8 mouse cellular contexts compared by ENCODE assay signal in genomic region chr16:45158136-45158521, GRCm38 (mm10). TPM values are rescaled to one million over a fixed set of nuclear protein-coding genes. Genes with fewer than 3 reads are reported as not detected.
A peak's percentile ranks its signal among the peaks of the same experiment; 100 is the strongest.
DNase-seq lines count a peak whose midpoint lies in the region; ATAC-seq and TF ChIP-seq lines count a peak whose summit lies in the region.

No protein-coding gene starts in this region.

- peak overlapping the region; percentile 93 for H3K27ac ChIP-seq in forebrain, embryonic 13.5 days
- H3K27ac ChIP-seq in heart, postnatal 0 days (ENCODE audit: low read depth), result peak overlapping the region; percentile 97
- H3K27ac ChIP-seq in liver, embryonic 16.5 days (ENCODE audit: low read length), result peak overlapping the region; percentile 91

- peak overlapping the region; percentile 72 for H3K4me2 ChIP-seq in forebrain, embryonic 13.5 days
- peak overlapping the region; percentile 71 for H3K4me2 ChIP-seq in heart, postnatal 0 days (ENCODE audit: low read depth, low read length)
- H3K4me2 ChIP-seq in liver, embryonic 16.5 days (ENCODE audit: low read depth, low read length), result peak overlapping the region; percentile 90

- H3K4me3 ChIP-seq in forebrain, embryonic 13.5 days, result peak overlapping the region; percentile 77
- H3K4me3 ChIP-seq in heart, postnatal 0 days (ENCODE audit: low read depth, low read length), result peak overlapping the region; percentile 96
- H3K4me3 ChIP-seq in liver, embryonic 16.5 days (ENCODE audit: low read depth, low read length), result peak overlapping the region; percentile 69

- peak; percentile 81 for DNase-seq in MN1 (ENCODE audit: low spot score)
- peak; percentile 75 for DNase-seq in cerebellum, adult 11 months
- peak; percentile 79 for DNase-seq in heart, postnatal 0 days (ENCODE audit: low spot score)
- DNase-seq in kidney, postnatal 4 days, result peak; percentile 80 to 87
- peak; percentile 72 to 79 for DNase-seq in thymus, postnatal 36 days

- no peak for TF ChIP-seq EP300 in heart, postnatal 0 days (IDR thresholded peaks at IDR 0.05; ENCODE audit: low read depth)

- no peaks in the 10 kb centered on the region for H3K9me3 ChIP-seq in forebrain, embryonic 13.5 days (replicated peaks)
- H3K9me3 ChIP-seq in heart, postnatal 0 days (replicated peaks; ENCODE audit: control insufficient read depth, low read length), result no peaks in the 10 kb centered on the region
- H3K9me3 ChIP-seq in liver, embryonic 16.5 days (replicated peaks; ENCODE audit: control insufficient read depth, low read length), result no peaks in the 10 kb centered on the region

- H3K4me1 ChIP-seq in forebrain, embryonic 13.5 days, result peaks cover 30% of the 10 kb centered on the region
- peaks cover 9% of the 10 kb centered on the region; the same call in 1 of the 2 replicates for H3K4me1 ChIP-seq in heart, postnatal 0 days (ENCODE audit: control insufficient read depth, insufficient read depth)
- H3K4me1 ChIP-seq in liver, embryonic 16.5 days (ENCODE audit: control insufficient read depth, low read depth, low read length), result peaks cover 6% of the 10 kb centered on the region

- H3K27me3 ChIP-seq in forebrain, embryonic 13.5 days, result no peaks in the 10 kb centered on the region
- H3K27me3 ChIP-seq in heart, postnatal 0 days (ENCODE audit: control insufficient read depth, insufficient read depth, low read length), result no peaks in the 10 kb centered on the region
- H3K27me3 ChIP-seq in liver, embryonic 16.5 days (ENCODE audit: control insufficient read depth, insufficient read depth, low read depth, low read length), result no peaks in the 10 kb centered on the region

- H3K36me3 ChIP-seq in forebrain, embryonic 13.5 days (ENCODE audit: poor library complexity, severe bottlenecking), result peaks cover 17% of the 10 kb centered on the region
- peaks cover 13% of the 10 kb centered on the region; the same call in 1 of the 2 replicates for H3K36me3 ChIP-seq in heart, postnatal 0 days (replicated peaks; ENCODE audit: control insufficient read depth, insufficient read depth, low read length)
- no peaks in the 10 kb centered on the region for H3K36me3 ChIP-seq in liver, embryonic 16.5 days (ENCODE audit: control insufficient read depth, insufficient read depth)

- WGBS in forebrain, embryonic 13.5 days, result under 1% methylated on average over 20 of the region's 20 CpGs
- WGBS in heart, postnatal 0 days, result 2% methylated on average over 20 of the region's 20 CpGs
- under 1% methylated on average over 20 of the region's 20 CpGs for WGBS in liver, embryonic 16.5 days (ENCODE audit: insufficient replicate concordance)

- H3K9ac ChIP-seq in forebrain, embryonic 13.5 days, result peak overlapping the region; percentile 91
- H3K9ac ChIP-seq in heart, postnatal 0 days (replicated peaks; ENCODE audit: low read depth, low read length), result peak overlapping the region; percentile 95
- peak overlapping the region; percentile 77 for H3K9ac ChIP-seq in liver, embryonic 16.5 days (ENCODE audit: low read depth, low read length)

- TF ChIP-seq CTCF in heart, postnatal 0 days (IDR thresholded peaks at IDR 0.05; ENCODE audit: low read depth), result no peak

- peak; percentile 78 for ATAC-seq in forebrain, embryonic 13.5 days
- ATAC-seq in heart, postnatal 0 days (ENCODE audit: insufficient read depth, low read depth), result peak; percentile 74
- peak; percentile 70 for ATAC-seq in liver, embryonic 16.5 days (ENCODE audit: low read depth)
- peak; percentile 23; the same call in 1 of the 2 replicates for ATAC-seq in neutrophil, adult 5-6 weeks (ENCODE audit: extremely low read depth, insufficient number of reproducible peaks, low FRiP score, poor library complexity, severe bottlenecking)

RNA-seq across cellular contexts. Expression of gene Slc35a5, which starts 0.4 kb away (rescaled TPM):
- 23.6 and 25.3 TPM in 2 replicates for polyA plus RNA-seq in forebrain, embryonic 13.5 days (2015; fragmentation: Nextera tagmentation; extraction: Ambion mirVana)
- total RNA-seq in heart, postnatal 0 days (2014; rRNA removed; ENCODE audit: low replicate concordance), result 20.5 and 47.7 TPM in 2 replicates
- 11.6 and 12.0 TPM in 2 replicates for polyA plus RNA-seq in heart, postnatal 0 days (2015; fragmentation: Nextera tagmentation; extraction: Ambion mirVana)
- polyA plus RNA-seq in liver, embryonic 16.5 days (2015; fragmentation: Nextera tagmentation; extraction: Ambion mirVana), result 7.6 and 9.4 TPM in 2 replicates
- total RNA-seq in neutrophil, adult 5-6 weeks (2017), result 109 and 112 TPM in 2 replicates

RNA-seq across cellular contexts. Expression of gene Atg3, which starts 0.5 kb away (rescaled TPM):
- 42.9 and 43.2 TPM in 2 replicates for polyA plus RNA-seq in forebrain, embryonic 13.5 days (2015; fragmentation: Nextera tagmentation; extraction: Ambion mirVana)
- total RNA-seq in heart, postnatal 0 days (2014; rRNA removed; ENCODE audit: low replicate concordance), result 4.5 and 5.6 TPM in 2 replicates
- 30.1 and 31.2 TPM in 2 replicates for polyA plus RNA-seq in heart, postnatal 0 days (2015; fragmentation: Nextera tagmentation; extraction: Ambion mirVana)
- 14.8 and 15.1 TPM in 2 replicates for polyA plus RNA-seq in liver, embryonic 16.5 days (2015; fragmentation: Nextera tagmentation; extraction: Ambion mirVana)
- 207 and 231 TPM in 2 replicates for total RNA-seq in neutrophil, adult 5-6 weeks (2017)

Comparison
In these comparisons a context has a peak if more than half of its experiments do, and no peak if none do; other contexts are left out.
1. Peak in every context shown above with its lines: DNase-seq, ATAC-seq, H3K4me3 ChIP-seq and H3K27ac ChIP-seq.
2. ATAC-seq: peak in every context shown above with its lines; median percentile 78 in forebrain, embryonic 13.5 days; 74 in heart, postnatal 0 days; 70 in liver, embryonic 16.5 days; 23 in neutrophil, adult 5-6 weeks.